Mouse (Mus musculus) adrenal gland, adult 8-10 months (tissue): ENCODE results near the gene Usb1. TPM values are rescaled to one million over a fixed set of nuclear protein-coding genes. Genes with fewer than 3 reads are reported as not detected.
"Not testable (repeated sequence)": the region's sequence is repeated elsewhere in the genome, so short reads cannot be mapped to it uniquely, and the experiment has no call there.

Experiments
- DNase-seq: peaks from one replicate; pipeline ENCODE4 v3.0.0; 2022
- total RNA-seq, 4 experiments: library from RNA; stranded (reverse); gene quantifications; 2 replicates each; pipeline ENCODE4 v1.2.4; 2022

Gene Usb1
- total RNA-seq, 4 experiments from 2014 or later: 16.7 to 24.1 (median 20.2) TPM

GRCm38 (mm10) chr8:95375374-95375930 lies 43.4 kb downstream of the Usb1 start:
- DNase-seq: no peak

- DNase-seq: no peak
Observed at GRCm38 (mm10) chr8:95376309-95376999, 44.4 kb downstream of the Usb1 start.

- no peak for DNase-seq
Observed at GRCm38 (mm10) chr8:95377101-95377500, 45.0 kb downstream of the Usb1 start.

GRCm38 (mm10) chr8:95377863-95378291 lies 45.8 kb downstream of the Usb1 start:
- DNase-seq: no peak

GRCm38 (mm10) chr8:95378928-95379327 lies 46.8 kb downstream of the Usb1 start:
- DNase-seq: not testable (repeated sequence)

GRCm38 (mm10) chr8:95380953-95381352 lies 48.9 kb downstream of the Usb1 start:
- DNase-seq: no peak

- DNase-seq: no peak
Observed at GRCm38 (mm10) chr8:95381595-95381994, 49.5 kb downstream of the Usb1 start.

GRCm38 (mm10) chr8:95384501-95384900 lies 52.4 kb downstream of the Usb1 start:
- no peak for DNase-seq

GRCm38 (mm10) chr8:95386037-95386436 lies 54.0 kb downstream of the Usb1 start:
- DNase-seq: no peak

- no peak for DNase-seq
Observed at GRCm38 (mm10) chr8:95387221-95387620, 55.1 kb downstream of the Usb1 start.

- no peak for DNase-seq
Observed at GRCm38 (mm10) chr8:95387936-95388335, 55.9 kb downstream of the Usb1 start.

GRCm38 (mm10) chr8:95390312-95390711 lies 58.2 kb downstream of the Usb1 start:
- no peak for DNase-seq

GRCm38 (mm10) chr8:95391101-95391500 lies 59.0 kb downstream of the Usb1 start:
- no peak for DNase-seq

- DNase-seq: no peak
Observed at GRCm38 (mm10) chr8:95392604-95393003, 60.5 kb downstream of the Usb1 start.

GRCm38 (mm10) chr8:95395186-95395918 lies 63.3 kb downstream of the Usb1 start:
- DNase-seq: no peak

- DNase-seq: no peak
Observed at GRCm38 (mm10) chr8:95396752-95397151, 64.7 kb downstream of the Usb1 start.

Other genes with a start within 250 kb of the Usb1 start
- gene Kifc3, start 129.5 kb upstream of the Usb1 start, total RNA-seq: 100 to 1,000 TPM; 165 to 259 (median 182) TPM
- gene Cngb1, start 25.7 kb upstream of the Usb1 start, total RNA-seq: 1 to 10 TPM in 2 of 4 experiments, under 1 TPM in 2; 0.70 to 1.1 (median 0.95) TPM
- gene Tepp, start 21.7 kb upstream of the Usb1 start, total RNA-seq: 1 to 10 TPM; 1.5 to 1.7 (median 1.6) TPM
- 10 to 100 TPM; 10.6 to 15.1 (median 12.7) TPM for gene Zfp319, start 334 bp upstream of the Usb1 start, total RNA-seq
- gene Mmp15, start 20.0 kb downstream of the Usb1 start, total RNA-seq: 1 to 10 TPM; 3.8 to 7.0 (median 4.5) TPM
- gene Cfap20, start 102.6 kb downstream of the Usb1 start, total RNA-seq: 10 to 100 TPM; 43.2 to 55.3 (median 49.1) TPM
- 10 to 100 TPM; 55.1 to 93.1 (median 78.1) TPM for gene Csnk2a2, start 157.8 kb downstream of the Usb1 start, total RNA-seq
- 1 to 10 TPM in 3 of 4 experiments, under 1 TPM in 1; 0.81 to 2.0 (median 1.7) TPM for gene Ccdc113, start 201.8 kb downstream of the Usb1 start, total RNA-seq
- not detected for gene Prss54, start 244.1 kb downstream of the Usb1 start, total RNA-seq